Mouse (Mus musculus) cerebellum, postnatal 25 days (tissue): Measurements from ENCODE around the gene Myoz2.

Experiments used
- DNase-seq, 2 experiments: peaks; one replicate each; pipeline ENCODE4 v3.0.0; 2021; ENCODE audit warnings: mixed read lengths in 2 of 2

The Myoz2 gene

DNA sequence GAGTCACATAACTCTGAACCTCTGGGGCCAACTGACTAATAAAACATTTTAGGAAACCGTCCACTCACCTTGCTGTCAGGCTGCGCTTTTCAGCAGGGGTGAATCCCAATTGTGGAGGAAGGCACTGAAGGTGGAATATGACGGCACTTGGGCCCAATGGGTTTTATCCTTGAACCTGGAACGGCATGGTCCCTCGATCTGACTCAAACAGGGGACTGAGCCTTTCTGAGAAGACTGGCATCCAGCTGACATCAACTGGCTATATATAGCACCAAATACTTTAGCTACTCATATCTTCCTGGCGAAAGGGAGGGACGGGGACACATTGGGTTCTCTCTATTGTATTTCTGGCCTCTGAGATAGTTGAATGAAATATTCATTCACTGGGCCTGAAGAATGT lies at the start of gene Myoz2:
Gene Myoz2, minus strand, starts transcription at position 264 of the 400 bp plus-strand sequence.
- DNase-seq = no peak

DNA sequence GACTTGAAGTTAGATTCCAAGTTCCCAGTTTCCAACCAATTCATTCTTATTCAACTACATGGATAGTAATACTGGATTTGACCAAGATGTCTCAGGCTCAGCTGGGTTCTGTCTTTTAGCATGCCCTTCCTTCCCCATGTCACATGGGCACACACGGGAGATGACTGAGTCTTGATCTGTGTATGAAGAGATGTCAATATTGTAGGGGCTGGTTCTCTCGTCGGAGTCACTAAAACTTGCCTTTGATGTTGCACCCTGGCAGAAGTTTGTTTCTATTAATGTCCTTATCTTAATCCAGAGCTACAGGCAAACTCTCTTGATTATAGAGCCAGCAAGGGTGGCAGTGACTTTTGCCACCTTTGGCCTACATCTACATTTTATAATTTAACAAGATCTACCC lies 46.9 kb upstream of the Myoz2 start:
- no peak for DNase-seq

DNA sequence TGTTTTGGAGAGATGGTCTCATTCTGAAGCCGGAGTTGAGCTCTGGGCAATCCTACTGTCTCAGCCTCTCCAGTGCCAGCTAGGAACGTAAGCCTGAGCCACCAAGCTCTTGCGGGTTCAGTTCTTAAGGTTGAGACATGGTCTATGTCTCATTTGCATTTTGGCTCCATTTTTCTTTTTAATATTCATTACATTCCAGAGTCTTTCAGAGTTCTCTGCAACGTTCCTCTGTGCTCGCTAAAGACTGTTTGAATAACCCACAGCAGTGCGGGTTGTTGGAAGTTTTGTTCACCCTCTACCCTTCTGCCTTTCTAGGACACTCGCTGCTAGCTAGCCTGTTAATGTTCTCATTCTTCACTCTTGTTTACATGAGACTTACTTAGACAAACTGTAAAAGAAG lies 46.1 kb upstream of the Myoz2 start:
- no peak for DNase-seq

DNA sequence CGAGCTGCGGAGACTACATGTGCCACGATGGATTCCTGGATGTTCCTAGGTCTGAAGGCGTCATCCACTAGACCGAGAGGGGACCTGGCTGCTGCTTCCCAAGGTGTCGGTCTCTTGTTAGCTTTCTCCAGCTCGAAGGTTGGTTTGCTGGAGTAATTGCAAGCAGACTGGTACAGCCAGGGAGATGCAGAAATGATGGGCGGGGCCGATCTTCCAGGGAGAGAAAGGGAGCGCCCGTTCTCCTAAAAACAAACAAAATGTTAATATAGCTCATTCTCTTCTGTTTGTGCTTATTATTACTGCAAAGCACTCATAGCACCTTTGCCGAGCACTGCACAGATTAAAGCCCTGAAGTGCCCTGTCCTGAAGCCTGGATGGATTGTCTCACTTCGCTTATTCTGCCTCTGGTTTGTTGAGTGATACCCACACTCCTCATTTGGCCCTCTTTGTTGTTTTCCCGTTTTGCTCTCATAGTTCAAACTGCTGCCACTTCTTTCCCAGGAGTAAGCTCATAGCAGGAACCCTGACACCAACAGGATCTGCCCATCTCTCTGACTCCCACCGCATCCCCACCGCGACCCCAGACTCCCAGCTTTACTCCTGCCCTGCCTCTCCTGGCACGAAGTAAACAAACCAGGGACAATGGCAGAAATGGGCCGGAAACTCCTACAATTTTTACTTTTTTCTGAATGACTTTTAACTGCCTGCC lies 45.4 kb upstream of the Myoz2 start:
- no peak for DNase-seq

DNA sequence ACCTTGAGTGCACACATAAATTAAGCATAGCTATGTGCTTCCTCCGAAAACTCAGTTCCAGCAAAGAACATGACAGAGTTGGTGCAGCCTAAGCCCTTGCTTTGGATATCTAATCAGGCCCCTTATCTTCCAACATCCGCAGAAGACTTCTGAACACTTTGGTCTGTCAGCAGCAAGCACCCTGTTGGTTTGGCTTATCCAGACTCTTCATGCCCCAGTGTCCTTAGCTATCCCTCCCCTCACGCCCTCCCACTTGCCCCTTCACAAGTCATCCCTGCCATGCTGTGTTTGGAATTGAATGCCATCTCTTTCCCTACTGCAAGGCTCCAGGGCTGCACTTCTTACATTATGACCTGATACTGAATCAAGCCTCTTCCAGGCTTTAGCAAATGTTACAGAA lies 40.9 kb upstream of the Myoz2 start:
- DNase-seq = no peak

DNA sequence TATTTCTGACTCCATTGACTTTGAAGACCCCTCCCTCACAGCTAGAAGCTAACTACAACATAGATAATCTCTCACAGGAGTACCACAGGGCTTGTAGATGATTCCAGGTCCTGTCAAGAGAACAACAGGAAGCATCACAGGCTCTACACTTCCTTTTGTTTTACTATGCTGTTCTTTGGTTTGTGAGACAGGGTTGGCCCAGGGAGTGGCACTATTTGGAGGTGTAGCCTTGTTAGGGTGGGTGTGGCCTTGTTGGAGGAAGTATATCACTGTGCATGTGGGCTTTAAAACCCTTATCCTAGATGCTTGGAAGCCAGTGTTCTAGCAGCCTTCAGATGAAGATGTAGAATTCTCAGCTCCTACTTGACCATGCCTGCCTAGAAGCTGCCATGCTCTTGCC lies 40.2 kb upstream of the Myoz2 start:
- no peak for DNase-seq

DNA sequence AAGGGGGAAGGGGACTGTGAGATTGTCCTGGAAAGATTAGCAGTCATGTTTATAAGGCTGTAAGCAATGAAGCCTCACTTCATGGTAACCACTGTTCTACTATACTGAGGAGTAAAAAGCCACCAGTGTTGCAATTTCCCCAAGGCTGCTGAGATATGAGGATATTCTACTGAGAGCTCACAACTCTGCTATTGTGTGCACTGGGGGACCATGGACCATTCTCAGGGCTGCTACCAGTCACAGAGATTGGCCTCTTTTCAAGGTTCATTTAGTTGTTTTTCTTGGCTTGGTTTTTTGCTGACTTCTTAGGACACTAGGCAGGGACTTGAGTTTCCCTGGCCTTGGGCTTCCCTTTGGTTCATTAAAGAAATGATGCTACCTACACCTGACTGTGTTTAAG lies 38.5 kb upstream of the Myoz2 start:
- DNase-seq = no peak

DNA sequence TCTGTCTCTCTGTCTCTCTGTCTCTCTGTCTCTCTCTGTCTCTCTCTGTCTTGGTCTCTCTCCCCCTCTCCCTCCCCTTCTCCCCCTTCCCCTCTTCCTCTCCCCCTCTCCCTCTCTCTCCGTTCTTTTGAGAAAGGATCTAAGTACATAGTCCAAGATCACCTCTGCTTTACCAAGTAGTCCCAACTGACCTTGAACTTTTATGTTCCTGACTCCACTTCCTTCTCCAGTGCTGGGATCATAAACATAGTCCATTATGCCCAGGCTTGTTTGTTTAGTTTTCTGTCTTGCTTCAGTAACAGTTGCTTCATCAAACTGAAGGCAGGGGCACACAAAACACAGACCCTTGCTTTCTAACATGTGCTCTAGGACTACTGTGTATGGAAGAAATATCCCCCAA lies 37.7 kb upstream of the Myoz2 start:
- DNase-seq = no peak

DNA sequence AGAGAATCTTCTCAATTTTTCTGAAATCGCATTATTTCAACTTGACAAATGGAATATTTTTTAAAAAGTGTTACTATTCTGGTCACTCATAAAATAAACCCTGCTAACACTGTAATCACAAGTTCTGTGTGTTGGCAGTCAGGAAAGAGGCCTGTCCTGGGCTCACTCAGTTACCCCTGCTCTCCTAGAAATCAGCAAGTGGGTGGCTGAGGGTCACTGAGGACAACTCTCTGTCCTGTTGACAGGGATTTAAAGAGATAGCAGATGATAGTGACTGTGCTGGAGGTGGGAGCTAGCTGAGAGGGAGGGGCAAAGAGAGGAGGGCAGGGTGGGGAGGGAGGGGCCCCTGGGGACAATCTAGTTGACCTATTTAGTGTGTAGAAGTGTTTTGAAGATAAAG lies 36.2 kb upstream of the Myoz2 start:
- DNase-seq = no peak

DNA sequence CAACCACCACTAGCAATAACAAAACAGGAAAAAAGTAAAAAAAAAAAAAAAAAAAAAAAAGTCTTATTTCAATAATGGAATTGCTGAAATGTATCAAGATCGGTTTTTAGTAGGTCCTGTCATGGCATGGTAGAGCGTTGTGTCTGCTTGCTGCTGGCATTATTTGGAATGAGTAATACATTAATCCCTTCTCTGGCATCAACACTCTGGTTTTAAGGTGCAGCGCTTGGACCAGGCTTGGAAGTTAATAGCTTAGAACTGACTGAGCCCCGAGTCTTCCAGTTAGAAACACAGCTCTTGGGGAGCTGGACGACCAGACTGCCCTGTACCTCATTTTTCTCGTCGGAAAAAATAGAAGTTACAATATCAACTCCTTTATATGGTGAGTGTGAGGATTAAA lies 32.0 kb upstream of the Myoz2 start:
- no peak for DNase-seq

DNA sequence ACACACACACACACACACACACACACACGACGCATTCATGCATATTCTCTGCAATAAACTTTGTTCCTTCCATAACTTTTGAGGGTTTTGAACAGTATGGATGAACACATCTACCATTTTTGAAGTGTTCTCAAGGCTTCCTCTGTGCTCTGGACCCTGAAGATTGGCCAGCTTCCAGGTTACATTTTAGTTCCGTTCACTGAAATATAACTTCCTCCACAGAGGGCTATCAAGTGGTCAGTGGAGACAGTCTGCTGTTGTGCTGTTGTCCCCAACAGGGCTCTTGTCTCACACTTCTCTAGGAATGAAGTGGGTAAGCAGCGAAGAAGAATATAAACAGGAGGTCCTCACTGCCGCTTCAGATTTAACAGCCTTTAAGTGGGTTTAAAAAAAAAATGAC lies 30.7 kb upstream of the Myoz2 start:
- no peak for DNase-seq

DNA sequence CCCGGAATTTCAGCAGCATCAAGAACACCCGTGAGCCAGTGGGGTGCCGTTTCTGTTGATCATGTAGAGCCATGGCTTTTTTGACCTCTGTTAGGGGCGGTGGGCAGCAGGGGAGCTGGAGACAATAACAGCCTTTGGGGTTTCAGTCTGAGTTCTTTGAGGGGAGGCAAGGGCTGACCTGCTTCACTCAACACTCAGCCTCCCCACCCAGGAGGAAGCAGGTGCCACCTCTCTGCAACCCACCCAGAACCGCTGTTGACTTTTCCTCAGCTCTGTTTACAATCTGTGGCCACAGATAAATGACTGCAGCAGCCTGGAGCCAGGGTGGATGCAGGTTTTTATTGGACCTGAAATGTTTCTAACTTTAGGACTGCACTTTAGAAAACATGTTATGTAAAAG lies 29.4 kb upstream of the Myoz2 start:
- no peak for DNase-seq

DNA sequence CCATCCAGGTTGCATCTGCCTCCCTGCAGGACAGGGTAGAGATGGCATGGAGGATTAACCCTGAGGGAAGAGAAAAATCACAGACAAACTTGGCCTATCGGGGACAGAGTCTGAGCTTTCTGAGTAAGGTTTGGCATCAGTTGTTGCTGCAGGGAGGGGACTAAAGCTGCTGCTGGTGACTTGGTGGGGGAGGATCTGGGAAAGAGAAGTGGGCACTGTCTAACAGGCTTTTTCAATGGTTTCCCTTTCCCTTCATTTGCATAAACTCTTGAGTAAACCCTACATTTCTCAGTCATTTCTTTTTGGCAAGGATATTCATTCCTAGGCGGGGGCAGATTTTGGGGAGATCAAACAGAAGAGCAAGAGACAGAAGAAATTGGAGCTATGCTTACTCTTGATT lies 27.1 kb upstream of the Myoz2 start:
- no peak for DNase-seq

DNA sequence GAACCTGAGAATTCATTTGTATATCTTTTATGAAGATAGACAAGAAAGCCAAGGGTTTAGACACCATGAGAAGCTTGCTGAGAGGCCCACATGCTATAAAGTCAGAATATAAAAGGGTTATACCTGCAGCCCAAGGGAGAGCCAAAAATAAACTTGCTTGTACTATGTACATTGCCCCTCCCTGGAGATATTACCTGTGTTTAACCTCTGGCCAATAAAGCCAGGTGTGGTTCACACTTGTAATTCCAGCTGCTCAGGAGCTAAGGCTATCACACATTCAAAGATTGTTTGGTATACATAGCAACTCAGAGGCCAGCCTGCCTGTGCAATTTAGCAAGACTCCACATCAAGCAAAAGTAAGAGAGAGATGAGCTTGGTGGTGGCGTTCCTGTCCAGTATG lies 24.0 kb upstream of the Myoz2 start:
- no peak for DNase-seq

DNA sequence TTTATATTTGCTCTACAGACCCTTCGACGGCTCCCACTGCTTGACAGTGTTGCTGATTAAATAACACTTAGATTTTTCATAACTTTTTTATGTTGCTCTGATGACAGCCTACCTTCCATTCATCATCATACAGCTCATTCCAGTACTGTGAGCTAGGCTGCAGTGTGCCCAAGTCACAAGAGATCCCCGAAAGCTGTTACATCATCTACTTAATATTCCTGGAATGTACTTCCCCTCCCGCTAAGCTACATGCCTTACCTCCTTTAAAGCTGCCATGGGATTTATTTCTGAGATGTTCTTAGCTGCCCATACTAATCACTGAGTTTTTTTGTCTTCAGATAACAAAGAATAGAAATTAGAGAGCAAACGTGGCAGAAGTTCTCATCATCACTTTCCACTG lies 19.4 kb upstream of the Myoz2 start:
- DNase-seq = no peak

DNA sequence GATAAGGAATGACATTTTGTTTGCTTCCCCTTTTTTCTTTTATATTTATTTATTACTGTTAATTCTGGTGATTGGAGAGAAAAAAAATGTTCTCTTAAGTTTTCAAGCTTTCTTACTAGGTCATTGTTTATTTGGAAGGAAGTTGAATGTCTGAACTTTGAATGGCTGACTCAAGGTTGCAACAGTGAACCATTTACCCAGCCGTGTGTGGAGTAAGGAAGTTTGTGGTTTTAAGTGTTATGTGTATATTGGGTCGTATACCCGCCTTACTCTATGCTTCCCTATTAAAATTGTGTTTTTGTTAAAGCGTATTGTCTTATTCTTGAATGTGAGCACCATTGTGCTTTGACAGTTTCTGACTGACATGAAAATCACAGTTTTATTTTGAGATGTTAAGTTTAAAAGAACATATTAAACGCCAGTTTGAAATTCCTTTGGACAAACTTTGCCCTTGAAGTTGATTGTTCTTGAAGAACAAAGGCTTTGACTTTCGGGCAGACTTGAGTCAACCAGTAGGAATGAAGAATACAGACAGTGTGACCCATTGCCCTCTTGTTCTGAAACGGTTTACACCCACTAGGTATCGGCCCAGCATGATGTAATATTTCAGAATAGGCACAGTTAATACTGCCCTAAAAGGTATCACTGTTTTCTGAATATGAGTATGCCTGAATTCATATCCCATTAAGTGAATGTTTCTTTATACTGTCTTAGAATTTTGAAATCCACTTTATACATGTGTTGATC lies 18.6 kb upstream of the Myoz2 start:
- no peak for DNase-seq

DNA sequence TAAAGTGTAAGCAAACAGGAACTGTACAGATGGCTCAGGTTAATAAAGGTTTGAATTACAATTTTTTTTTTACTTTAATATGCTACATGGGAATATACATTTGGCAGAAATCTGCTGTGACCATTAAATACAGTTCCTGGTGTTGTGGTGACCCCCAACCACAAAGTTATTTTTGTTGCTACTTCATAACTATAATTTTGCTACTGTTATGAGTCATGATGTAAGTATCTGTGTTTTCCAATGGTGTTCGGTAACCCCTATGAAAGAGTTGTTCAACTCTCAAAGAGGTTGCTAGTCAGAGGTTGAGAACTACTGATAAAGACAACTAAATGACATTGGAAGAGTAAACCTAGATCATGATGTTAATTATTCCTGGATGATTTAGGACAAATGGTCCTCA lies 7.5 kb upstream of the Myoz2 start:
- no peak for DNase-seq

DNA sequence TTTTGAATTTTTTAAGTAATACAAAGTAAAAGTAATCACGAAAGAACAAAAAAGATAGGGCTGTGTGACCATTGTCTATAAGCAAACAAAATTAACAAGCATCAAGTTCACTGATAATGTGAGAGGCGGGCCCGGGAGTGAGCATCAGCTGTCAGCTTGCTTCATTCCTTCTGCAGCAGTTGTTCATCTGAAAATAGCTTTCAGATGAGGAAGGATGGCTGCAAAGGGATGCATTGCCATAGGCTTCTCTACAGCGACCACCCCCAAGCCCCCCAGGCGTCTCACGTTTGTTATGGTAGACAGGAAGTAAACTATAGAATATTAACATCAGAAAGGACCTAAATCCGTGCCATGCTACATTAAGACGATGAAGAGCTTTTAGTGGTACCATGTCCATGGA lies 1.0 kb downstream of the Myoz2 start:
- no peak for DNase-seq

DNA sequence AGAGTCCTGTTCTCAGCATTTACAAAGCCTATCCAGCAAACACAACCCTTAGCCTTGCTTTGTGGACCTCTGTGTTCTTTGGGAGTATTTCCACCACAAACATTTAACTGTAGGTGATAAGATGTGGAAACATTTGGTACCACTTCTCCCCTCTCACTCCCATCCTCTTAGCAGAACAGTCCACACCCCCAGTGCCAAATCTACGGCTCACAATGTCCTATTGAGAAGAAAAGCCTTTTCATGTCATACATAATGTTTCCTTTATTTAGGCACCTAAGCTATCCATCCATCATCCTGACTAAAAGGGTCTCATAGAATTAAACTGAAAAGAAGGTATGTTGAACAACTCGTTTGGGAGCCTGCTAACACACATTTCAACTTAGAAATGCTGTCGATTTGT lies 9.2 kb downstream of the Myoz2 start:
- DNase-seq = no peak

DNA sequence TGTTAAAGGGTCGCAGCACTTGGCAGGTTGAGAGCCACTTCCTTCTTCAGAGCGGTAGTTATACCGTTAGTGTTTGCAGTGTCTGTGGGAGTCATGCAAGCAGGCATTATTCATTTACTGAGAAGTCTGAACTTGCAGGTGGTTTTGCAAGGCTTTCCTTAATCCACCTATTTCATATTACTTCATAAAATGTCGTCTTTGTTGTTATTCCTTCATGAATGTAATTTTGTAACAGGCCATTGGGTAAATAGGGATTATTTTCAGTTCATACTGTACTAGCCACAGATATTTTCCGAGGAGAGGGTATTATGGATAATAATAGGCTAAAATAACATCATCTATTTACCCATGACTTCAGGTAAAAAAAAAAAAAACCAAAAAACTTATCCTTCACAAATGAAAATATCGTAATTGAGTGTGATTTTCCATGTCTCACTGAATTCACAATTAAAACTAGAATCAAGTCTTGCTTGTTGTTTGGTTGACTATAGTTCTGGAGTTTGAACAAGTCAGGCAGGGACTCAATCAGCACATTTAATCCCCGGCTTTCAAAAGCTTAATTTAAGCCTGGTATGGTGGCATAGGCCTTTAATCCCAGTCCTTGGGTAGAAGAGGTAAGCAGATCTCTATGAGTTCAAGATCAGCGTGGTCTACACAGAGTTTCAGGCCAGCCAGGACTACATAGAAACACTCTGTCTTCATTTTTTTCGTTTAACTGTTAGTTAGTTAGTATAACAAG lies 10.2 kb downstream of the Myoz2 start:
- no peak for DNase-seq

DNA sequence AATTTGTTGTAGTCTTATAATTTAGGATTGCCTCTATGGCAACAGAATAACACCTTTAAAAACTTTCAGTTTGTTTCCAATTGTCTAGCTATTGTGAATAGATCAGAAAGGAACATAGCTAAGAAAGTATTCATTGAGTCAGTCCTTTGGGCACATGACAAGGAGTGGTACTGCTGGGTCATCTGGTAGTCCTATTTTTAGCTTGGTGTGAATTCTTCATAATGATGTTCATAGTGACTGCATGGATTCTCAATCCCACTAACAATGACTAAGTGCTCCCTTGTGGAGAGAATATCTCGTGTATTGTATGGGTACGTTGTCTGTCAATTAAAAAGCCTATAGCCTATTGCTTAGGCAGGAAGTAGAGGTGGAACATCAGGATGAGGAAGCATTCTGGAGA lies 16.0 kb downstream of the Myoz2 start:
- DNase-seq = no peak

DNA sequence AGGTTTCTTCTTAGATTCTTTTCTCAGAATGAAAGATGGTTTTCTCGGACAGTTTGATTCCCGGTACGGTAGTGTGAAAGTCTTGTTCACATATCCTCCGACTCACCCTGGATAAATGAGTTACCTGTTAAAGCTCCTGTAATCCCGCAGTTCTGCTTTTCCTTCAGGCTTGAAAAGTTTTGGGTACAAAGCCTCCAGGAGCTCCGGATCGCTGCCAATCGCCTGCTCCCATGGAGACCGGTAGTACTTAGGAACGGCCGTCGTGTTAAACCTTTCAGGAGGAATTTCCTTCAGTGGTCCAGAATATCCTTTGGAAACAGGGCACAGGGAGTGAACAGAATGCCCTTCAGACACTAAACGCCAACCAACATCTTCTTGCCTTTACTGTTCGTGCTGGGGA lies 21.3 kb downstream of the Myoz2 start:
- no peak for DNase-seq

DNA sequence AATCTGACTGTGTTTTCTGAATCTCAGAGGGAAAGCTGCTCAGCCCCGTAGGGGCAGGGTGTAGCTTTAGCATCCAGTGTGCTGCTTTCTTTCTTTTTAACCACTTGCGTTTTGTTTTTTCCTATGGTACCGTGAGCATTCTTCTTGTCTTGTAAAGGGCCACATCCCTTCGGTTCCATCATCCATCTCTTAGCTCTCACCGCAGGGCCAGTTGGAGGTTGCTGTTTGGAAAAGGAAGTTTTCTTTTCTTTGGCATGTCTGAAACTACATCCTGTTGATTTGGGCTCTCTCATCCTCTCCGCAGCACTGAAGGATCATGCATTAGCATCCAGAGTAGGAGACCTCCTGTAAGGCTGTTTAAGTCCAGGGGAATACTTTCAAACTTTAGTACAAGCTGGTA lies 25.4 kb downstream of the Myoz2 start:
- DNase-seq = no peak

DNA sequence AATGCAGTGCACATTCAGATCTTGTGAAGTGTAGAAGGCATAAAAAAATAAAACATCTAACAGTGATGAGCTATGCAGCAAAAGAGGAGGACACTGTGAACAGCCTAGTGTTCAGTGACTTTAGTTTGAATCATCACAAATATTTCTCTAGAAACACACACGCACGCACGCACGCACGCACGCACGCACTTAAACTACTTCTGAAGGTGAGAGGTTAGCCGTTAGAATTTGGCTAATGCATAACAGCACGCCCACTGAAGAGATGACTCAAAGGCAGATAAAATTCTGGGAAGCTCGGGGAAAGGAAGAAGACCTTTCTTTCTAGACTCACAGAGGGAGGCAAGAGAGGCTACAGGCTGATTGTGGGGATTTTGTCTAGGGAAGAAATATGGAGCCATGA lies 27.4 kb downstream of the Myoz2 start:
- no peak for DNase-seq
